Mouse (Mus musculus): ENCODE results near the gene Gramd1a. TPM values are rescaled to one million over a fixed set of nuclear protein-coding genes. Genes with fewer than 3 reads are reported as not detected.
A peak's percentile ranks its signal among the peaks of the same experiment; 100 is the strongest.

The Gramd1a gene
- total RNA-seq, 2 experiments from 2014 or later: 108 to 126 TPM

DNA sequence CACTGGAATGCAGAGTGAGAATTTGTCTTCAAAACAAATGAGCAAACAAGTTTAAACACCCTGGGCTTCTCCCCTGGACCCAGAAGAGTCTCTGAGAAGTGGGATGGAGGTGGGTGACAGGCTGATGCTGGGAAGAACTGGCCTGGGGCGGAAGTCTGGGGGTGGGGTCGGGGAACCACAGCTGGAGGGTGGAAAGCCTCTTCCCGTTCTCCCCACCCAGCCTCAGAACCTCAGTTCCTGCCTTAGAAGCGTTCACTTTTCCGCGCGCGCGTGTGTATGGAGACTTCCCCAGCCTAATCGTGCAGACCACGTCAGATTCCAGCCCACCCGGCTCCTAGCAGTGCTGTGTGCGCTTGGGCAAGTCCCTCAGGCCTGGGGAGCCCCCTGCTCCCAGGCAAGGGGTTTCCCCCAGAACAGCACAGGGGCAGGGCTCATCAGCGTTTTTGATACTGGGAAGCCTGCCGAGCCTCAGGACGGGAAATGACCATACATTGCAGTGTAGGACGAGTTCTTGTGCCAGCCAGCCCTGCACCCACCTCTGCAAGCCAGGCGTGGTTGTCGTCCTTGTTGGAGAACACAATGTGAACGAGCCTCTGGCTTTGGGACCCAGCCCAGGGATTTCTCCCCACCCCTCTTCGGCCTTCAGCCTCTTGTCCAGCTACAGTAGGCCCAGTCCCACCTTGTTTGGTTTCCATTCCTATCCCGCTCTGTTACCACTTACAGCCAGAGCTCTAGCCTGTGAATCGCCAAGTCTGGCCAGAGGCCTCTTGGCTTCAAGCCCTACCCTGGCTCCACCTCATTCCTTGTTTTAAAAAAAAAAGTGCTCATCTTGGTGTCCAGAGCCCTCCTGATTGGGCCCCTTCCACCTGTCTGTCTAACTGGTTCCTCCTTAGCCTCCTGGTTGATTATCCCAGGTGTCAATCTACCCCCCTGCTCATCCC is 4.1 kb downstream of the Gramd1a start:
- DNase-seq (ENCODE audit: extremely low spot score in 1 of 2, low spot score in 1 of 2): peak; percentile 35 to 45

DNA sequence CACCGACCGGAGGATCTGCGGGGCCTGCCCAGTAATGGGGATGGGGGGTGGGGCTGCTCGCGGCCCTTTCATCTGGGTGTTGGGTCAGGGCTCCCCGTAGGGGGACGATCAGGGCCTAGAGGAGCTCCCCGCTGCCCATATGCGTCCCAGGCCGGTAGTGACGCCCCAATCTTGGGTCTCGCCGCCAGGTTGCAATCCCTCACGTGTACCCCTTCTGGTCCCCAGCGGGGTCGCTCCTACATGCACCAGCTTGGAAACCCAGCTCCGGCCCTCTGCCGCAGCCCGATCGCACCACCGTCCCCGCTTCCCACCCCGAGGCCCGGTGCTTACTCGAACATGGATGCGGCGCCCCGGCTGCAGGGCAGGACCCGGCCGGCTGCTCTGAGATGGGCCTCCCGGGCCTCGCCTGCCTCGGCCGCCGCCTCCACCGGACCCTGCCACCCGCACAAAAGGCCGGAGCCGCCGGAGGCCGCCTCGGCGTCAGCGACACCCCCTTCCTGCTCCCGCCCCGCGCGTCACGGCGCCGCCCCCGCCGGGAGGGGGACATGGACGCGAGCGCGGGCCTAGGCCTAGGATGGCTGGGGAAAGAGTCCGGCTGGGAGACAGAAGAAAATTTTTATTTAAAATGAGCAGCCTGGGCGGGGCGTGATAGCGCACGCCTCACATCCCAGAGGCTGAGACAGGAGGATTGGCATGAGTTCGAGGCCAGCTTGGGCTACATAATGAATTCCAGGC is 5.0 kb downstream of the Gramd1a start:
- DNase-seq (ENCODE audit: extremely low spot score in 1 of 2, low spot score in 1 of 2): peak; percentile 75 to 84

DNA sequence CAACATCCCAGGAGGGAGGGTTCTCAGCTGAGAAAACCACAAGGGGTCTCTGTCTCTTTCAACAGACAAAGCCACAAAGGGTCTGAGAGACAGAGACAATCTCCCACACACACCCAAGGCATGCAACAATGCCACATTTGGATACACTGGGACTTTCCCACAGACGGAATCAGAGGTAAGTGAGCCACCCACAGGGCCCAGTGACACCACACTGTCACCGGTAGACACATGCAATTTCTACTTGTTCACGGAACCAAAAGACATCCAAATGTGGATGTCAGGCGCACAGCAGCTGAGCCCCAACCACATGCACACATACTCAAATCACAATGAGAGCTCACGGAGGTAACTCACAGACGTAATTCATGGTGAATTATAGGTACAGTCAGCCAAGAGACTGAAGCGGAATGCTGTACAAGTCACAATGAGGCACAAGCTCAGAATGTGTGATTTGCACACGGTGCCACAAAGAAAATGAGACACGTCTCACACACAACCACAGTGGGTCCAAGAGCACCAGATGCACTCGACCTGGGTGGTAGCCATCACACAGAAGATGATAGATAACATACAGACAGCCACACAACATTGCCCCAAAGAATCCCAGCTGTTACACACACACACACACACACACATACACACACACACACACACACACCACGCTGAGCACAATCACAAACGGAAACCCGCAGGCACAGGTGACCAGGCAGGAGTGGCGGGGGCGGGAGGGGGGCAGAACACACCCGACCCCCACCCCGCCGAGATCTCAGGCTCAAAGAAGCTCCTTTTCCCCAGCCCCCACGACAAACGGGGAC is 5.7 kb downstream of the Gramd1a start:
- no peak for DNase-seq (ENCODE audit: extremely low spot score in 1 of 2, low spot score in 1 of 2)

DNA sequence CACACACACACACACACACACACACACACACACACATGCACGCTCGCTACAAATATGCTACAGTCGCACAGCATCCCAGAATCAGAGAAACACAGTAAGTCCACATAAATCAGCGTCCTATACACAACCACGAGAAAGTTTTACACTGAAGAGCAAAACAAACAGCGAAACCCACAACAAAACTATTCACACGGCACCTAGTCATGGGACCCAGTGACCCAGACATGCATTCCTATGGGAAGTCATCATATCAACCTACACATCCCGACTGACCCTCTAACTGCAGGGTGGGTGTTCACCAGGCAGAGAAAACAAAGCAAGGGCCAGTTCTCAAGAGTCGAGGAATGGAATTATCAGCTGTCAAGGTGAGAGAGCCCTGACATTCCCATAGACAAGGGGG is 6.4 kb downstream of the Gramd1a start:
- no peak for DNase-seq (ENCODE audit: extremely low spot score in 1 of 2, low spot score in 1 of 2)

DNA sequence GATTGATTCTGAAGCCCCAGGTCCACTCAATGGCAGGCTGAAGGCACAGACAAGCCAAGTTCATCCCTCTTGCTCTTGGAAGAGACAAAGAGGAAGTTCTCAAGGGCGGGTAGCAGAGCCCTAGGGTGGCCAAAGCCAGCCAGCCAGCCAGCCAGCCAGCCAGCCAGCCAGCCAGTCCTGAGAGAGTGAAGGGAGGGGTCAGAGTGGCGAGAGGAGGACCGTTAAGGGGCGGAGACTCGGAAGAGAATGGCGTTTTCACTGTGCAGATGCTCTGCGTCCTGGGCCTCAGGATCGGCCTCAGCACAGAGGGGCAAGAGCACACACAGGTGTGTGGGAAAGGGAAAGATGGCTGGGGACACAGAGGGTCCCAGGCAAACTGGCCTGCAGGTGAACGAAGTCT is 6.9 kb downstream of the Gramd1a start:
- no peak for DNase-seq (ENCODE audit: extremely low spot score in 1 of 2, low spot score in 1 of 2)

DNA sequence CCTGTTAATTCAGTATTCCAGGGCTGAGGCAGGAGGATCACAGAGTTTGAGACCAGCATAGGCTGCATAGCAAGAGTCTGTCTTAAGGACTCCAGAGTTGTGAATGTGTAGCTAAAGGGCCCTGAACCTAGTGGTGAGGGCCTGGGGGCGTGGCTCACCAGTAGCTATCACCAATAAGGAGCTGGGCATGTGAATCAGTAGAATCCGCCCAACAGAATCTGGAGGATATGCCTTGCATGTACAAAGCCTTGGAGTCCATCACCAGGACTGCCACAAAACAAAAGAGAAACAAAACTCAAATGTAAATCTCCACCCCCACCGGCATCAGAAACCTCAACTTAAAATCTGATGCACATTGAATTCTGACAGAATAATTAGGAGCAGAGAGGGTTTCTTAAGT is 7.6 kb downstream of the Gramd1a start:
- DNase-seq (ENCODE audit: extremely low spot score in 1 of 2, low spot score in 1 of 2): no peak

DNA sequence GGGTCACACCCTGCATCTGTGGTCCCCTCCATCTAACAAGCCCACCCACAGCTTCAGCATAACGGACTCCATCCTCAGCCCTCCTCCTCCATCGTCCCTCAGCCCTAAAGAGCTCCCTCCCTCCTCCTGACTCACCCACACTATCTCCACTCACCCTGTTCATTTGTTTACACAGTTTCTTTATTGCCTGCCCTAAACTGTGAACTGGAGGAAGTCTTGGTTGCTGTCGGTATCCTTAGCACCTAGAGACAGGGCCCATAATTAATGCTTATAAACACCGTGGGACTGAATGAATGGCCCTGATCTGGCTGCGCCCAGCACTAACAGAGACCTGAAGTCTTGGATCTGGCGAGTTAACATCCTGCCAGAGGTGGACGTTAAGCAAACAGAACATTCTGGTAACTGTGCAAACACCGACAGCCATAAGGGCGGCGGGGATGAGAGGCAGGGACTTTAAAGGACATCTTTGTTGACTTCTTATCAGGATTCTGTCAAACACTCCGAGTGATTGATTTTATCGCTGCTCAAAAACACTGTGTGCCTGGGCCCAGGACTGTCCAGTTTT is 10.0 kb downstream of the Gramd1a start:
- DNase-seq (ENCODE audit: extremely low spot score in 1 of 2, low spot score in 1 of 2): no peak

DNA sequence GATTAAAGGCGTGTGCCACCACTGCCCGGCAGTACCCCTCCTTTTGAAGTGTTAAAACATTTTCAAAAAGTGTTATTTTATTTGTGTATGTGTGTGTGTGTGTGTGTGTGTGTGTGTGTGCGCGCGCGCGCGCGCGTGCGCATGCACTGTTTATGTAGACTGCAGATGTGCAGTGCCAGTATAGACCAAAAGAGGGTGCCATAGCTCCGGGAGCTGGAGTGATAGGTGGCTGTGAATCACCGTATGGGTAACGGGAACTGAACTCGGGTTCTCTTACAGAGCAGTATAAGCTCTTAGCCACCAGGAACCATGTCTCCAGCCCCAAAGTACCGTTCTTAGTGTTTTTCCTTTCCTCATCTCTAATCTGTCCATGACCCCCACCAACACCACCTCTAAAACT is 10.8 kb downstream of the Gramd1a start:
- DNase-seq (ENCODE audit: extremely low spot score in 1 of 2, low spot score in 1 of 2): no peak

DNA sequence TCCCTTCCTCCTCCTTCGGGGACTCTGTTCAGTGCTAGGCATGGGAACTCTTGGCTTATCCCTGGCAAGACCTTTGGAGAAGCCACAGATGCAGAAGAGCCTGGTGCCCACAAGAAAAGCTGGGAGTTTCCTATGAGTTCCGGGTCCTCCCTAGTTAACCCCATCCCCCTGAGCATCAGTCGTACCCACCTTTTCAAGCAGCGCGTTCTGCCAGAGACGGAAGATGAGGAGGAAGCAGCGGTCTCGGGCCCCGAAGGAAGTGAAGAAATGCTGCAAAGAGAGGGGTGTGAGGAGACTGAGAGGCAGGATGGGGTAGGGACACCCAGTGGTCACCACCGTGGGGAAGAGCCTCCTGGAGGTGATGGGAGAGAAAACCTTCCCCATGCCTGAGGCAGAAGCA is 14.8 kb downstream of the Gramd1a start:
- no peak for DNase-seq (ENCODE audit: extremely low spot score in 1 of 2, low spot score in 1 of 2)

DNA sequence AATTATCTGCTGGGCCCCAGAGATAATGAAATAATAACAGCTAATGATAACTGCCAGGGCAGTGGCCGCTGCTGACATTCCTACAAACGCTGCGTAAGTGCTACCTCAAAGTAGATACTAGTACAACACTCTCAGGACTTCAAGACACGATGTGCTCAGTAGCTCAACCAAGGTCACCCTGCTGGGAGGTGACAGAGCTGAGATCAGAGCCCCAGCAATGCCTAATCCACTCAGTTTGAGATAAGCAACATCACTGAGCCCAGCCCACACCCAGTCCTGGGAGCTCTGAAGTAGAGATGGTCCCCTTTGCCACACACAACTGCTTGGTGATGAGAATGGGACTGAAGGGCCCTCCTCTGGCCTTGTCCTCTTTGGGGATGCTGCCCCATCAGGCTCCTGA is 15.4 kb downstream of the Gramd1a start:
- DNase-seq (ENCODE audit: extremely low spot score in 1 of 2, low spot score in 1 of 2): no peak

DNA sequence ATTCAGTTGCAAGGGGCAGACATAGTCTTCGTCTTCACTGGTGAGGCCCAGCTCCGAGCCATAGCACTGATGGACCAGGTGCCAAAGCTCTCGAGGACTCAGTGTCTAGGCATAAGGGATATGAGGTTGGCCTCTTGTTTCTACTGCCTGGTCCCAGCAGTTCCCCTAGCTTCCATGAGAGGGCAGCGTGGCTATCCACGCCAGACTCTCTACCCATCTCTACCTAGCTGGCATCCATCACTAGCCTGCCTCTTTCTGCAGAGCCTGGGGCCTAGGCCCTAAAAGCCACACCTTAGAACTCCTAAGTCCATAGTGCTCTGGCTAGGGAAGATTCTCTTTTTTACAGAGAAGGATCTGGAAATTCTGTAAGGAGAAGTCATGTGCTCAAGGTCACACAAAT is 15.9 kb downstream of the Gramd1a start:
- DNase-seq (ENCODE audit: extremely low spot score in 1 of 2, low spot score in 1 of 2): peak; percentile 45 to 64

DNA sequence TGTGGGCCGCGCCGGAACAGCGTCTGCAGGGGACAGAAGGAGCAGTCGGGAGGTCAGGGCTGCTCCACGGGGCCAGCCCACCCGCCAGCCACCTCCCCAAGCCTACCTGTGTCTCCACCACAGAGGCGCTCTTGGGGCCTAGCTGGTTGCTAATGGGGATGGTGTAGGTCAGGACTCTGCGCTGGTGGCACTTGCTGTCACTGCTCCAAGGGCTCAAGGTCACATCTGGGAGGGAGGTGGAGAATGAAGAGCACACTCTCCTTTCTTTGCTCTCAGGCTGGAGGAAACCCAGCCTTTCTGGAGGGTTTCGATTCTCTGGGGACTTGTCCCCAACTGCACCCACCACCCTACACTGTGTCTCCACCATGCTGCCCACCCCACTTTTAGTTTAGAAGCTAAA is 20.0 kb downstream of the Gramd1a start:
- no peak for DNase-seq (ENCODE audit: extremely low spot score in 1 of 2, low spot score in 1 of 2)

DNA sequence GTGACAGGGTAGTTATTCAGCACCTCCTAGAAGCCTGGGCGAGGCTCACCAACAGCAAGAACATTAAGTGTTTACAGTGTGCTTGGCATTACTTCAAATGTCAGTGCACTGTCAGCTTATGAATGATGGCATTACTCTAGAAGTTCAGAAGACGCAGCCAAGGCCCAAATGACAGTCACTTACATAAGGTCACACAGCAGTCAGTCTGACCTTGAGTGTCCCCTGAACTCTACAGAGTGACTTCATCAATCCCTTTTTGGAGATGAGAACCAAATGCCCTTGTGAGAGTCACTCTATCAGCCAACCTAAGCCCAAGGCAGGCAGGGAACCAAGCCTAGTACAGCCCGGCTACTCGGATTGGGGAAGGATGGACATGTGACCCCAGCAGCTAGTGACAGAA is 23.8 kb downstream of the Gramd1a start:
- no peak for DNase-seq (ENCODE audit: extremely low spot score in 1 of 2, low spot score in 1 of 2)

DNA sequence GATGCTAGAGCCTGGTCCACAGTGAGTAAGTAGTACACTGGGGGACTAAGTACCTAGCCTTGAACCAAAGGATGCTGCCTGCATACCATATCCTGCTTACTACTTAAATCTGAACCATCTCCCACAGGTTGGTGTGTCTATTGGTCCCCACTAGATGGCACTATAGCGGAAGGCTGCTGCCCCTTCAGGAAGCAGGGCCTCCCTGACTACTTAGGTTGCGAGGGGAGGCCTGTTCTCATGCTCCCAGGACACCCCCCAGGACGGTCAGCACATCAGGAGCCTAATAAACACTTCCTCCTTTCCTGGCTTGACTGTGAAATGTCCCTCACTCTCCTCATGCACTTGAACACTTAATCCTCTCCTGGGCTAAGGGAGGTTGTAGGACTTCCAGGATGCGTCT is 24.9 kb downstream of the Gramd1a start:
- no peak for DNase-seq (ENCODE audit: extremely low spot score in 1 of 2, low spot score in 1 of 2)

DNA sequence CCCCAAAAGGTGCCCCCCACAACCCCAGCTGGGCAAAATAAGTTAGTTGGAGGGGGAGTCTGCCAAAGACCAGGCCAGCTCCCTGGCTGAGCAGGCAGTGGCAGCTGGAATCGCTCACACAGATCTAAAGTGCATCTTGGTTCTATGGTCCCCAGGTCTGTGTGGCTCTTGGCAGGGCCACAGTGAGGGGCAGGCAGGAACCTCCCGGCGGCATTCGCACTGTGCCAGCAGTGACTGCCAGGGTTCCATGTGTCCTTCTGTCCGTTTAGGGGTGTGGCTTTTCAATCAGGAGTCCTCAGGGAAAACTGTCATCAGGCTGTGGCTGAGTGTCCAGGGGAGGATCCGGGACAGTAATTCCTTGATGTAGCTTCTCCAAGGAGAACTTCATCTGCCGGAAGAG is 25.5 kb downstream of the Gramd1a start:
- DNase-seq (ENCODE audit: extremely low spot score in 1 of 2, low spot score in 1 of 2): no peak

DNA sequence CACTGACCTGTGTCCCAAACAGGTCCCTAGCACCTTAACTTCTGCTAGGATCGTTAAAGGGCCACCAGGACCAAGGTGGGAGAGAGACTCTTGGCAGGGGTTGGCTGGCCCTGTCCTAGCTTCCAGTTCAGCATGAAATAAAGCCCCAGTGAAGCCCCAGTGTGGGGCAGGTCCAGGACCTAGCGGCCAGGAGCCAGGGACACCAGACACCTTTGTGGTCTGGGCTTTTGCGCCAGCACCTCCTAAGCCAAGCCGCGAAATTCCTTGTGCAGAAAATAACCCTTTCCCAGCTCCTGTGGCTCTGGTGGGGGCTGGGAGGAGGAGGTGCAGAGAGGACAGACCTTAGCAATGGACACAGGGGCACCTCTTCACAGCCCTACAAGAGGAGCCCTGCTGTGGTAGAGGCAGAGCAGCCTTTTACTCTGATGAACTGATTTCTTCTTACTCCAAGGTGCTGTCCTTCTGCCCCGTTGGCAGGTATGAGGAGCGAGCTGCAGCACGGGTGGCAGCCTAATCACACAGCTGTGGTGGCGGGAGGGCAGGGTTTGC is 27.5 kb downstream of the Gramd1a start:
- no peak for DNase-seq (ENCODE audit: extremely low spot score in 1 of 2, low spot score in 1 of 2)

DNA sequence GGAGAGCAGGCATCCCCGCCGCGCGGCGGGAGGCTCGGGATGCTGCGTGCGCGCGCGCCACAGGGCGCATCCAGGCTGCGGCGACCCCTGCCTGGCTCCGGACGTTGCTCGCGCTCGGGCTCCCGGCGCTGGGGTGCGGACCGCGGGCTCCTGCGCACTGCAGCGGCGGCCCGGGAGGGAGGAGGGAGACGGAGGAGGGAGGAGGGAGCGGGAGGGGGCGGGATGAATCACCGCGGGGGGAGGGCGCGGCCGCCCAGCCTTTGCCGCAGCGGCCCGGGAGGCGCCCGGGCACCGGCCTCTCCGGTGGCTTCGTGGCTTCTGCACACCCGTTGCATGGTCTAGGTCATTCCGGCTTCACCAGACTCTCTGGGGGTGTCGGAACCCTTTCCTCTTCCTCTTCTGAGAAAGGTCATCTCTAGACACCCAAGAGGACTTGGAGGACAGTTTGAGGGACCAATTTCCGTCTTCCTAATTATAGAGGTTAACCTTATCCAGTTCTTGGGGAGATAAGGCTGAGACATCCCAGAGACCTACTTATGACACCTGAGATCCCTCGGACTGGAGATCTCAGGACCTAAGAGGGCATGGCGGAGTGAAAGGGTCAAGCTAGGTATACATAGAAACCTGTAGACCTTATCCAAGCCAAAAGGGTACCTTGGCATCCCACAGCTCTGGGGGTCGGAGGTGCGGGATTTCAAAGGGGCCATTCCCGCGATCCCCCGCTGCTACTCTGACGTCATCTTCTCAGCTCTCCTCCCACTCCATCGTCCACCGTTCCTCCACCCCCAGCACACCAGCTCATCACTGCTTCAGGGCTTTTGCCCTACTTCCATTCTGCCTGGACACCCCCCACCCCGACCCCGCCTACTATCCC is 28.6 kb downstream of the Gramd1a start, which contains the start of gene Scn1b:
TSS of gene Scn1b (minus strand) at position 153 of the 874 bp plus-strand sequence.
- peak; percentile 60 to 67 for DNase-seq (ENCODE audit: extremely low spot score in 1 of 2, low spot score in 1 of 2)

DNA sequence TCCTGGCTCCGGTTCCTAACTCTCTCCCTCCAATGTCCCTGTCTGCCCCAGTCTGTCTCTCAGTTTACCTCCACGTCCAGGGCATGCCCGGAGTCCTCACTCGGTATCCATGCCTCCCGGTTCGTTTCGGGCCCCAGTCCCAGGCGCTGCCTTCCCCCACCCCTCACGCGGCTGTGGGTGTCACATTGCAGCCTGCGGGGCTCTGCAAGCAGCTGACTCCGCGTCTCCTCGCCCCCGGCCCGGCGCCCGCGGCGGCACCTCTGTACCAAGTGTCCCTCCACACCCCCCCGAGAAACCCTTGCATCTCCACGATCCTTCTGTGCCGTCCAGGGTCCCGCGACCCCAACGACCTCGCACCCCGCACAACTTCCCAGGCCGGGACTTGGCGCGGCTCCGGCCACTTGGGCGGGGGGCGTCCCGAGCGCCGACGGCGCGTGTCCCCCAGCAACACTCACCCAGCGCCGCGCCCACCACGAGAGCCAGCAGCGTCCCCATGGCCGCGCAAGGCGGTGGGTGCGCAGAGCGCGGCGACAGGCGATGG is 29.4 kb downstream of the Gramd1a start:
- peak in 1 of 2 experiments; percentile 54 for DNase-seq (ENCODE audit: extremely low spot score in 1 of 2, low spot score in 1 of 2)

DNA sequence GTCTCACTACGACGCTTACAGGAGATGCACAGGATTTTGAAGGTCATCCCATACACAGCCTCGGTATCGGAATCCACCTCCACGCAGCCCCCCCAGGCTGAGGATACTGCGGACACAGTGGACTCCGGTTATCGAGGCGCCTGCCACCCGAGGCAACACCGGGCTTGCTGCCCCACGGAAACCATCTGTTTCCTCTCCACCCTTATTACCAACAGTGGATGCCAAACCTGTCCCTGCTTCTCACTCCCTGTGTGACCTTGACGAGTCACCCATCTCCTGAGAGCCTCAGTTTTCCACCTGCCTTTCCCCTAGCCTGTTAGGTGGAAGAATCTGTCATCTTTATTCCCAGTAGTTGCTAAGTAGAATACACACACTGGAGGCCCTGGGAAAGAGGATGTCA is 30.6 kb downstream of the Gramd1a start:
- DNase-seq (ENCODE audit: extremely low spot score in 1 of 2, low spot score in 1 of 2): no peak

All from layer of hippocampus, postnatal 25 days (tissue).